Mouse (Mus musculus) C2C12 (cell line): ENCODE results near the gene Serpina5.

Source experiments
- CTCF ChIP-seq: IDR thresholded peaks from one replicate; pipeline ENCODE4 v1.5.1; 2011; ENCODE audit not compliant: control insufficient read depth, insufficient read depth, insufficient read length
- MAX ChIP-seq: IDR thresholded peaks from one replicate; pipeline ENCODE4 v1.6.1; 2011; ENCODE audit warnings: mild to moderate bottlenecking, control low read depth
- MYOG ChIP-seq: IDR thresholded peaks from one replicate; pipeline ENCODE4 v1.6.1; 2011; ENCODE audit not compliant: control insufficient read depth, insufficient read length; ENCODE audit errors: extremely low read depth
- USF1 ChIP-seq: IDR thresholded peaks from one replicate; pipeline ENCODE4 v1.6.1; 2011; ENCODE audit warnings: low read depth, mild to moderate bottlenecking, control low read depth, moderate library complexity

DNA sequence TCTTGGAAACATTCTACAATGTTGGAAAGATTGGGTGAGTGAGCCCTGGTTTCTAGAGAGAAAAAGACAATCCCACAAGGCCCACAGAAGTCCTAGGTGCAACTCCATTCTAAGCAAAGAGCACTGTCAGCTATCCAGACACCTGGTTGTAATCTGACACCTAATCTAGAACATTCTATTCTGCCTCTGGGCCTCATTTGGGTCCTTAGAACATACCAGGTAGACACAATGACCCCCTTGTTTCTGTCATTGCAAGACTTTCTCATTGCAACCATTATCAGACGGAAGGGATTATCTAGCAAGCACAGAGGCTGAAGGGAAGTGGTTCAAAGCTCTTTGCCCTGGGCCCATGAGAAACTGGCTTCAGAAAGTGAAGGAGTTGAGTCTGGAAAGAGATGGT is 9.6 kb upstream of the Serpina5 start:
- TF ChIP-seq CTCF: no peak
- TF ChIP-seq USF1: no peak
- no peak for TF ChIP-seq MYOG
- TF ChIP-seq MAX: no peak
